Mouse (Mus musculus): Measurements from ENCODE around the gene Gna12. TPM values are rescaled to one million over a fixed set of nuclear protein-coding genes. Genes with fewer than 3 reads are reported as not detected.

The Gna12 gene
- total and polyA plus RNA-seq, 3 experiments = 46.0 to 55.2 TPM; not detected in 1

DNA sequence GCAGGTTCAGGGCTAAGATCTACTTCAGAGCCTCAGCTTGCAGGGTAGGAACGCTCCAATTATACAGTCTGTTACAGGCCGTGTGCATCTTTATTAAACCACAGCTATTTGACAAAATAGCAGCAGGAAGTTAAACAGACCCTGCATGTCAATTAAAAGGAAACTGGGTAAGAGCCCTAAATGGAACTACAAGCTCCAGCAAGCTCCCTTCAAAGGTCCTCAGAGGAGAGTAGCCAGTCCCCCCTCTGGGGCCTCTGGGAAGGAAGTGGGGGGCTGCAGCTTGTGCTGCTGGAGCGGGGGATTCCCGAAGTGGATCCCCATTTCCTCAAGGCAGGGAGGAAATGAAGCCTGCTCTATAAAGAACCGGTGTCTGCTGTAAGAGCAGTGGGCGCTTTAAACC is 58.6 kb downstream of the Gna12 start:
- Histone ChIP-seq H3K4me1 (ENCODE audit: control insufficient read depth in 1 of 2, insufficient read depth in 2 of 2, low read length in 2 of 2) (peaks cover 15 to 28% of the 10 kb centered on the region in 2 experiments), H3K79me2 (ENCODE audit: control insufficient read depth, insufficient read depth, low read length, poor library complexity) (no peaks in the 10 kb centered on the region), H3K36me3 (ENCODE audit: control insufficient read depth in 1 of 2, insufficient read depth in 2 of 2, low read length in 2 of 2) (peaks cover 0 to 14% of the 10 kb centered on the region in 2 experiments; a peak in 2 of 4 replicates), H3K27ac (ENCODE audit: control insufficient read depth, low read depth, low read length) (peak overlapping the region; percentile 68), H3K4me3 (ENCODE audit: control insufficient read depth in 1 of 2, insufficient read depth in 1 of 2, low read depth in 2 of 2, low read length in 2 of 2) (no peak overlapping the region), H3K27me3 (ENCODE audit: control insufficient read depth in 1 of 2, insufficient read depth in 2 of 2, low read length in 2 of 2) (no peaks in the 10 kb centered on the region), H3K9me3 (replicated peaks; ENCODE audit: insufficient read depth, low read length) (no peaks in the 10 kb centered on the region), H3K9ac (ENCODE audit: control insufficient read depth, low read depth, low read length, poor library complexity, severe bottlenecking) (0 out of 2 replicates have a peak overlapping the region, but pooled peaks have one; percentile 17)
- DNase-seq (ENCODE audit: low read depth, low spot score) = no peak
- TF ChIP-seq MAX (IDR thresholded peaks at IDR 0.05; ENCODE audit: low read length) (no peak), CHD1 (IDR thresholded peaks at IDR 0.05; ENCODE audit: low read depth, low read length) (no peak), ELF1 (IDR thresholded peaks at IDR 0.05; ENCODE audit: low read depth, low read length) (no peak), HCFC1 (IDR thresholded peaks at IDR 0.05; ENCODE audit: low read depth, low read length) (no peak), ZMIZ1 (IDR thresholded peaks at IDR 0.05; ENCODE audit: low read depth, low read length) (no peak), MAFK (IDR thresholded peaks at IDR 0.05; ENCODE audit: borderline replicate concordance, low read depth, low read length) (no peak), MXI1 (IDR thresholded peaks at IDR 0.05; ENCODE audit: low read depth, low read length) (no peak), ZC3H11A (IDR thresholded peaks at IDR 0.05; ENCODE audit: low read depth, low read length) (no peak), CHD2 (IDR thresholded peaks at IDR 0.05; ENCODE audit: low read length) (no peak), POLR2A (IDR thresholded peaks at IDR 0.05; ENCODE audit: control insufficient read depth in 1 of 2, insufficient read depth in 1 of 2, low read depth in 1 of 2, low read length in 2 of 2, poor library complexity in 1 of 2) (no peak), EP300 (IDR thresholded peaks at IDR 0.05; ENCODE audit: low read depth in 1 of 2, low read length in 2 of 2) (no peak), TCF12 (IDR thresholded peaks at IDR 0.05; ENCODE audit: low read depth, low read length) (no peak), MAZ (IDR thresholded peaks at IDR 0.05; ENCODE audit: low read depth, low read length) (no peak), NRF1 (IDR thresholded peaks at IDR 0.05; ENCODE audit: insufficient read depth, low read depth, low read length, poor library complexity, severe bottlenecking) (no peak), NELFE (IDR thresholded peaks at IDR 0.05; ENCODE audit: low read depth, low read length) (no peak), RAD21 (IDR thresholded peaks at IDR 0.05; ENCODE audit: low read depth, low read length) (no peak)

- no peak overlapping the region for H3K27ac ChIP-seq (ENCODE audit: control insufficient read depth, low read depth, low read length)
- peaks cover 12 to 28% of the 10 kb centered on the region in 2 experiments for H3K4me1 ChIP-seq (ENCODE audit: control insufficient read depth in 1 of 2, insufficient read depth in 2 of 2, low read length in 2 of 2)
- no peaks in the 10 kb centered on the region for H3K79me2 ChIP-seq (ENCODE audit: control insufficient read depth, insufficient read depth, low read length, poor library complexity)
- TF ChIP-seq MAX (IDR thresholded peaks at IDR 0.05; ENCODE audit: low read length) (no peak), EP300 (IDR thresholded peaks at IDR 0.05; ENCODE audit: low read depth in 1 of 2, low read length in 2 of 2) (no peak; a peak in 1 of 4 replicates), CHD1 (IDR thresholded peaks at IDR 0.05; ENCODE audit: low read depth, low read length) (no peak), USF1 (IDR thresholded peaks at IDR 0.05; ENCODE audit: low read depth, low read length) (no peak), SIN3A (IDR thresholded peaks at IDR 0.05; ENCODE audit: low read length) (no peak), RCOR1 (IDR thresholded peaks at IDR 0.05; ENCODE audit: low read depth, low read length) (no peak), ZMIZ1 (IDR thresholded peaks at IDR 0.05; ENCODE audit: low read depth, low read length) (no peak), MYC (IDR thresholded peaks at IDR 0.05; ENCODE audit: low read depth, low read length) (no peak)
- DNase-seq (ENCODE audit: low read depth, low spot score) = peak; percentile 46
- no peak overlapping the region for H3K9ac ChIP-seq (ENCODE audit: control insufficient read depth, low read depth, low read length, poor library complexity, severe bottlenecking)
- peaks cover 0 to 14% of the 10 kb centered on the region in 2 experiments; a peak in 2 of 4 replicates for H3K36me3 ChIP-seq (ENCODE audit: control insufficient read depth in 1 of 2, insufficient read depth in 2 of 2, low read length in 2 of 2)
- no peak overlapping the region for H3K4me3 ChIP-seq (ENCODE audit: control insufficient read depth in 1 of 2, insufficient read depth in 1 of 2, low read depth in 2 of 2, low read length in 2 of 2)
- no peaks in the 10 kb centered on the region for H3K9me3 ChIP-seq (replicated peaks; ENCODE audit: insufficient read depth, low read length)
- no peaks in the 10 kb centered on the region for H3K27me3 ChIP-seq (ENCODE audit: control insufficient read depth in 1 of 2, insufficient read depth in 2 of 2, low read length in 2 of 2)
Measured at GRCm38 (mm10) chr5:140768333-140768732, 61.9 kb downstream of the Gna12 start.

Data from MEL (cell line).